21 mouse cellular contexts compared by ENCODE assay signal in genomic region chr11:65235374-65235773, GRCm38 (mm10). TPM values are rescaled to one million over a fixed set of nuclear protein-coding genes. Genes with fewer than 3 reads are reported as not detected.
DNase-seq lines count a peak whose midpoint lies in the region; ATAC-seq and TF ChIP-seq lines count a peak whose summit lies in the region.
"Had no signal": no experiment of that assay in that cellular context is flagged by ENCODE, and none has a peak within 500 bp of the region (broad histone marks: within the 10 kb centered on the region; RNA-seq: fewer than 3 reads in every experiment).

No protein-coding gene starts in this region.

- WGBS in heart, embryonic 12.5 days = 22% methylated on average over 2 of the region's 2 CpGs
- 41% methylated on average over 2 of the region's 2 CpGs for WGBS in lung, postnatal 0 days

- no peak overlapping the region for H3K4me3 ChIP-seq in heart, embryonic 12.5 days
- no peak overlapping the region for H3K4me3 ChIP-seq in lung, postnatal 0 days (ENCODE audit: low read depth, low read length)
- H3K4me3 ChIP-seq: embryonic facial prominence, embryonic 10.5 days; forebrain, embryonic 13.5 days; hindbrain, embryonic 10.5 days; intestine, embryonic 15.5 days had no signal

- no peak for TF ChIP-seq CTCF in lung, postnatal 0 days (IDR thresholded peaks at IDR 0.05)
- no peak for TF ChIP-seq CTCF in brain, embryonic 14.5 days (IDR thresholded peaks at IDR 0.05; ENCODE audit: borderline replicate concordance, extremely low read depth, insufficient read depth, insufficient read length)

- no peaks in the 10 kb centered on the region for H3K9me3 ChIP-seq in heart, embryonic 12.5 days (replicated peaks)
- H3K9me3 ChIP-seq in lung, postnatal 0 days (ENCODE audit: low read length) = no peaks in the 10 kb centered on the region
- H3K9me3 ChIP-seq: embryonic facial prominence, embryonic 10.5 days; forebrain, embryonic 13.5 days; hindbrain, embryonic 10.5 days; intestine, embryonic 15.5 days had no signal

- H3K36me3 ChIP-seq in heart, embryonic 12.5 days = peaks cover 23% of the 10 kb centered on the region
- H3K36me3 ChIP-seq in lung, postnatal 0 days (ENCODE audit: insufficient read depth, low read length) = no peaks in the 10 kb centered on the region
- H3K36me3 ChIP-seq: embryonic facial prominence, embryonic 10.5 days; hindbrain, embryonic 10.5 days; intestine, embryonic 15.5 days had no signal

- H3K27ac ChIP-seq in heart, embryonic 12.5 days (ENCODE audit: poor library complexity, severe bottlenecking) = peak overlapping the region; percentile 75
- H3K27ac ChIP-seq in lung, postnatal 0 days (ENCODE audit: low read length) = no peak overlapping the region
- H3K27ac ChIP-seq: embryonic facial prominence, embryonic 10.5 days; forebrain, embryonic 13.5 days; hindbrain, embryonic 10.5 days; hindbrain, embryonic 14.5 days; intestine, embryonic 15.5 days had no signal

- H3K9ac ChIP-seq in heart, embryonic 12.5 days = 0 out of 2 replicates have a peak overlapping the region, but pooled peaks have one; percentile 21
- H3K9ac ChIP-seq in lung, postnatal 0 days (replicated peaks; ENCODE audit: low read depth) = no peak overlapping the region
- H3K9ac ChIP-seq: forebrain, embryonic 13.5 days; forebrain, postnatal 0 days; hindbrain, embryonic 14.5 days; intestine, embryonic 15.5 days had no signal

- DNase-seq in heart, adult 11 months = peak; percentile 66
- no peak for DNase-seq in heart, adult 9 months (ENCODE audit: low spot score in 2 of 2)
- no peak for DNase-seq in heart, adult 8-10 months (ENCODE audit: low spot score)
- DNase-seq in lung, postnatal 0 days (ENCODE audit: low spot score) = peak; percentile 24
- no peak for DNase-seq in lung, postnatal 36 days
- DNase-seq in brain, embryonic 14.5 days (ENCODE audit: low read depth) = peak; percentile 49
- no peak for DNase-seq in thymus, adult 18-20 months
- DNase-seq: adrenal gland, postnatal 14 days; cerebellum, adult 2 months; cerebellum, postnatal 10 days; forebrain, postnatal 0 days; kidney, adult 18-20 months had no signal

- H3K4me2 ChIP-seq in heart, embryonic 12.5 days = peak overlapping the region; percentile 0; the same call in 1 of the 2 replicates
- no peak overlapping the region for H3K4me2 ChIP-seq in lung, postnatal 0 days (replicated peaks; ENCODE audit: low read depth, low read length)
- H3K4me2 ChIP-seq: forebrain, embryonic 13.5 days; hindbrain, embryonic 14.5 days; intestine, embryonic 15.5 days had no signal

- ATAC-seq in heart, embryonic 12.5 days (ENCODE audit: insufficient number of reproducible peaks, low FRiP score) = no peak
- no peak for ATAC-seq in lung, postnatal 0 days
- ATAC-seq: activated CD4-positive, CD25-positive, alpha-beta regulatory T cell, adult 4 months; forebrain, embryonic 13.5 days; forebrain, postnatal 0 days; intestine, embryonic 15.5 days; Patski had no signal

- H3K27me3 ChIP-seq in heart, embryonic 12.5 days (replicated peaks) = no peaks in the 10 kb centered on the region
- H3K27me3 ChIP-seq in lung, postnatal 0 days (replicated peaks; ENCODE audit: insufficient read depth, low read length) = no peaks in the 10 kb centered on the region
- H3K27me3 ChIP-seq: forebrain, embryonic 13.5 days; intestine, embryonic 15.5 days had no signal

- no peak for TF ChIP-seq POLR2A in brain, embryonic 14.5 days (IDR thresholded peaks at IDR 0.05; ENCODE audit: borderline replicate concordance, extremely low read depth, insufficient read depth, insufficient read length, poor library complexity, severe bottlenecking)

- no peak for TF ChIP-seq EP300 in lung, postnatal 0 days (IDR thresholded peaks at IDR 0.05)

- H3K4me1 ChIP-seq in heart, embryonic 12.5 days (replicated peaks) = peaks cover 56% of the 10 kb centered on the region
- H3K4me1 ChIP-seq in lung, postnatal 0 days (ENCODE audit: insufficient read depth, low read depth, low read length) = no peaks in the 10 kb centered on the region
- H3K4me1 ChIP-seq: intestine, embryonic 15.5 days had no signal

RNA-seq across cellular contexts. Expression of gene Myocd, which starts 34.4 kb away (rescaled TPM):
- 72.7 and 74.9 TPM in 2 replicates for polyA plus RNA-seq in heart, embryonic 12.5 days (2016; fragmentation: Nextera tagmentation; extraction: Ambion mirVana)
- 10 to 100 TPM; 72.3 to 80.0 (median 74.3) TPM for total RNA-seq in heart, adult 8-10 months (2022)
- 3.0 and 3.7 TPM in 2 replicates for polyA plus RNA-seq in lung, postnatal 0 days (2015; fragmentation: Nextera tagmentation; extraction: Ambion mirVana)
- 0.10 and 0.40 TPM in 2 replicates for polyA plus RNA-seq in brain, embryonic 14.5 days (2012; rRNA removed)
- total RNA-seq: MEL had no signal
- polyA plus RNA-seq: activated CD4-positive, CD25-positive, alpha-beta regulatory T cell, adult 4 months; Patski had no signal

Comparison
In these comparisons a context has a peak if more than half of its experiments do, and no peak if none do; other contexts are left out.
1. DNase-seq: peak in heart, adult 11 months (single experiment), lung, postnatal 0 days (single experiment) and brain, embryonic 14.5 days (single experiment); none in heart, adult 9 months (0 of 2), heart, adult 8-10 months (single experiment), lung, postnatal 36 days (single experiment) and thymus, adult 18-20 months (0 of 2).
2. RNA of gene Myocd, which starts 34.4 kb away (polyA plus RNA-seq): 72.7 to 74.9 TPM in heart, embryonic 12.5 days; 3.0 to 3.7 TPM in lung, postnatal 0 days and 0.10 to 0.40 TPM in brain, embryonic 14.5 days; every median in the first group is over 10 times any median in the second.